Mouse (Mus musculus): ENCODE data around the gene Prrt3.
A peak's percentile ranks its signal among the peaks of the same experiment; 100 is the strongest.

The Prrt3 gene

GRCm38 (mm10) chr6:113501388-113502084 lies at the start of gene Prrt3:
Gene Prrt3 (minus strand): TSS chr6:113501931.
- DNase-seq (ENCODE audit: low read depth, low spot score) = peak; percentile 89

- no peak for DNase-seq (ENCODE audit: low read depth, low spot score)
Measured at GRCm38 (mm10) chr6:113543906-113544481, 42.3 kb upstream of the Prrt3 start.

DNA sequence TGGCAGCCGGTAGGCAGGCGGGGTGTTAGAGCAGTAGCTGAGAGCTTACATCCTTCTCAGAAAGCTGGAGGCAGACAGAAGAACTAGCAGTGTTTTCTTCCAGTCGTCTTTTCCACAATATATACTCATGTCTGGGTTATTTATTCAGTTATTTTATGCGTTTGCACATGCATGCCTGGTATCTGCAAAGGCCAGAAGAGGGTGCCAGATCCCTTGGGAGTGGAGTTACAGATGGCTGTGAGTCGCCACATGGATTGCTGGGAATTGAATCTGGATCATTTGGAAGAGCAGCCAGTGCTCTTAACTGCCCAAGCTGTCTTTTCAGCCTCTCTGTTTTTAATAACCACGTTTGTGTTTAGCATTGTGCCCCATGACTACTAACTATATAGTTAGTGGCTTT lies 39.9 kb upstream of the Prrt3 start:
- DNase-seq (ENCODE audit: low read depth, low spot score) = peak; percentile 21

DNA sequence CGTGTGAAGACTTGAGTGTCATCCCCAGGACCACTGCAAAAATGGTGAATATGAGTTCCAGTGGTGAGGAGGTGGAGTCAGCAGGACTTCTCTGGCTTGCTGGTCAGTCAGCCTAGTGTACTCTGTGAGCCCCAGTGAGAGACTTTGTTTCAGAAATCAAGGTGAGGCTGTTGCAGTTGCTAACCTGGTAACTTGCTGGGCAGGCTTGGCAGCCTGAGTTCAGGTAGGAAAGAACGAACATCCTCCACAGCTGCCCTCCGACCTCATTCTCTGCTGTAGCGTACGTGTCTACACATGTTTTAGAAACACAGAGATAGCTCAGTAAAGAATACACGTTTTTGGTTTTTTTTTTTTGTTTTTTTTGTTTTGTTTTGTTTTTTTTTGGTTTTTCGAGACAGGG lies 33.2 kb upstream of the Prrt3 start:
- DNase-seq (ENCODE audit: low read depth, low spot score) = no peak

DNA sequence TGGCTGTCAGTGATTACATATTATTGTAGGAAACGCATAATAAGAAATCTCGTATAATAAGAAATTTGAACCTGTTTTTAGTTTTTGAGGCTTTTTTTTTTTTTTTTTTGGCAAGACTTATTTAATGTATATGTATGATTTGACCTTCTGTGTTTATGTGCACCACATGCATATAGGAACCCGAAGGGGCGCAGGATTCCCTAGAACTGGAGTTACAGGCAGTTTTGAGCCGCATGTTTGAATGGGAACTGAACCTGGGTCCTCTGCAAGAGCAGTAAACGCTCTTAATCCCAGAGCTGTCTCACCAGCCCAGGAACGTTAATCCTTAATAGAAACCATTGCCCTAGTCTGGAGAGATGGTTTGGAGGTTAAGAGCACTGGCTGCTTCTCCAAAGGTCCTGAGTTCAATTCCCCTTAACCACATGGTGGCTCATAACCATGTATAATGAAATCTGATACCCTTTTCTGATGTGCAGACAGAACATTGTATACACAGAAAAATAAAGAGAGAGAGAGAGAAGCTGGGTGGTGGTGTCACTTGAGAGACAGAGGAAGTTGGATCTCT lies 30.2 kb upstream of the Prrt3 start:
- DNase-seq (ENCODE audit: low read depth, low spot score) = no peak

GRCm38 (mm10) chr6:113530932-113531839 lies 29.5 kb upstream of the Prrt3 start, which contains the start of the genes Emc3 and Fancd2:
Gene Emc3 (minus strand): TSS chr6:113531652.
Gene Fancd2 (plus strand): TSS chr6:113531682.
- peak; percentile 93 for DNase-seq (ENCODE audit: low read depth, low spot score)

DNA sequence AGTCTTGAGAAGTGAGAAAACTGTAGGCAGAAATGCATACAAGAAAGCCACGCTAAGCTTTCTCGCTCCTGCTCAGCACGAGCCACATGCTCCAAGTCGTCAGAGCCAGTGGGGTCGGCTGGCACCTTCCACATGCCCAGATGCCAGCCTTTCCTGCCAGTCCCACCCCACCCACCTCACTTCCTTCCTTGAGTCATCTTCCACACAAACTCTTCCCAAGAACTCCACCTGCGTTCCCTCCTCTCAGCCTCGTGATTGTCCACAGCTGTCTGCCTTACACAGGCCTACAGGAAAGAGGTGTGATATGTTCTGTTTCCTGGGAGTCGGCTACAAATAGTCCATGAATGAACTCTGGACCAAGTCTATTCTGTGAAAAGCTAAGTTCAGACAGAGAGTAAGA lies 21.7 kb upstream of the Prrt3 start:
- DNase-seq (ENCODE audit: low read depth, low spot score) = no peak

GRCm38 (mm10) chr6:113522310-113522709 lies 20.6 kb upstream of the Prrt3 start:
- DNase-seq (ENCODE audit: low read depth, low spot score) = no peak

DNA sequence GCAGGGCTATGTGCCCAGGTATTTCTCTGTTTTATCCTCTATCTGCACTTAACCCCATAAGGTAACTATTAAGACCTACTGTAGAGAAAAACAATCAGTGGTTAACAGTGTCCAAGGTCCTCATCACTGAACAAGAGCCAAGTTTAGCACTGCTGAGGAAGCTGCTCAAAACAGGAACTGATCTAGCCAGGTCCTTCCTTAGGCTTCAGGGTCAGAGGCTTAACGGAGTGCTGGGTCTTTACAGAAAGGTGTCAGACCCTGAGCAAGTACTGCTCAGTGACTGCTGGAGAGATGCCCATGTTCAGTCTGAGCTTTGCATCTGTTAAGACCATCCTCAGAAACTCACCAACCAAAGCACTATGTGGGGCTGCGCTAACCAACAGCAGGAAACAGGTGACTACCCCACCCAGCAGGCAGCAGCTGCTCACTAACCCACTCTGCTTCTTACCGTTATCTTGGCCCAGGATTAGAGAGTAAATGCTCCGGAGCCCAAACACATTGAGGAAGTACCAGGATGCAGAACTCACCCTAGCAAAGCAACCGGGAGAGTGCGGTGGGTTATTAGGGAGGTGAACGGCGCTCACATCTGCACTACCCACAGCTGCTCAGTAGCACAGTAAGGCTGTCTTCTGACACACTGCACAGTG lies 15.8 kb upstream of the Prrt3 start:
- no peak for DNase-seq (ENCODE audit: low read depth, low spot score)

DNA sequence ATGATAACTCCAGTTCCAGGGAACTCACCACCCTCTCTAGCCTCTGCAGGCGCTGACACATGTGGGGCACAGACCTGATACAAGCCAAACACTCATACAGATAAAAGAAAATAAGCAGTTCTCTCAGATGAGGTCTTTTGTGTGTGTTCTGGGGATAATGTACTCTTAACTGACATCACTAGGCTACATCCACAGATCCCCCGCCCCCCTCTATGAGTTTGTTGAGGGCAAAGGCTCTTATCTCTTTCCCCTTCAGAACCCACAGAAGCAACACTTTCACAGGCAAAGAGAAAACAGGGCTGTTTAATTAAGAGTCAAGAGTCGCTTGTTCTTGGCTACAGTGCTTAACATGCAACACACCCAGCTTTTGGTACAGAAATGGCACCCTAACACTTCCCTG lies 12.9 kb upstream of the Prrt3 start:
- DNase-seq (ENCODE audit: low read depth, low spot score) = no peak

DNA sequence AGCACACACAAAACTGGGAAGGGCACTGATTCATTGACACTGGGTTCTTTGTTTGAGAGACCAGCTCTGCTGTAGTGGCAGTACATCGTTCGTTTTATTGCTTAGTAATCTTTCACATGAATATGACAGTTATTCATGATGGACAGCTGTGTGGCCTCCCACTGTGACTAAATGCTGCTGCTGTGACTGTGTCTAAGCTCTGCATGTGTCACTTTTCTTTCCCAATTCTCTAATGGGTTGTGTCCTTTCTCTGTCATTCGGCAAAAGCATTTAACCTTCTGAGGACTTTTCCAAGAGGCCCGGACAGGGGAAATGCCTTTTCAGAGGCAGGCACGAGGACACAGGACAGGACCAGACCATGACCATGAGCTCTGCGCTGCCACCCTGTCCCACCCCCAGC lies 12.2 kb upstream of the Prrt3 start:
- no peak for DNase-seq (ENCODE audit: low read depth, low spot score)

- DNase-seq (ENCODE audit: low read depth, low spot score) = no peak
Measured at GRCm38 (mm10) chr6:113508947-113509280, 7.2 kb upstream of the Prrt3 start.

- DNase-seq (ENCODE audit: low read depth, low spot score) = no peak
Measured at GRCm38 (mm10) chr6:113508272-113508946, 6.7 kb upstream of the Prrt3 start.

DNA sequence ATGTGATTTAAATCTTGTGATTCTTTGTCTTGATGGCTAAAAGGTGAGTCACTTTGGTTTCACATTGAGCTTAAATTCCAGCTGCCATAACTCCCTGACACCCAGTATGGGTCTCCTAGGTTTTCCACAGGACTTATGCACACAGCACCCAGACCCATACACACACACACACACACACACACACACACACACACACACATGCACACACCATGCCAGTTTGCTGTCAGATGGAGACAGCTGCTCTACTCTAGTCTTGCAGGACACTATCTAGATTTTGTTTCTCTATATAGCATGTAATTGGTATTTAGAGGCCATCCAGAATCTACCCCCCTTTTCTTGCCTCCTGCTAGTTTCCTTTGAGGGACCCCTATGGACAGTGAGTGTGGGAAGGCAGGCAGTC lies 5.4 kb upstream of the Prrt3 start:
- DNase-seq (ENCODE audit: low read depth, low spot score) = no peak

- DNase-seq (ENCODE audit: low read depth, low spot score) = no peak
Measured at GRCm38 (mm10) chr6:113505689-113506088, 4.0 kb upstream of the Prrt3 start.

GRCm38 (mm10) chr6:113502801-113503200 lies 1.1 kb upstream of the Prrt3 start:
- peak; percentile 90 for DNase-seq (ENCODE audit: low read depth, low spot score)

DNA sequence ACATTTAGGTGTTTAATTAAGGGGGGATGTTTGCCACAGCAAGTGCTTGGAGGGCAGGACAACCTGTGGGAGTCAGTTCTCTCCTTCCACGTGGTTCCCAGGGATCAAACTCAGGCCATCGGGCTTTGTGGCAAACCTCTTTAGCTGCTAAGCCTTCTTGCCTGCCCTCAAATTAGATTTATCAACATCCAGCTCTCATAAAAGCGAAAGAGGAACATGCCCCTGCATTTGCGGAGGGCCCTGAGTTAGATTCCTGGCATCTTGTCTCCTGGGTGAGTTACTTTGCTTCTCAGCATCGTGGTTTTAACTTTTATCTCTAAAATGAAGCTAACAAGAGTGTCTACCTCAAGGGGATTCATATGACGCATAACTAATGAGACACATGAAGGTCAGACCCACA lies 2.4 kb downstream of the Prrt3 start:
- no peak for DNase-seq (ENCODE audit: low read depth, low spot score)

- no peak for DNase-seq (ENCODE audit: low read depth, low spot score)
Measured at GRCm38 (mm10) chr6:113495071-113495675, 6.6 kb downstream of the Prrt3 start.

DNA sequence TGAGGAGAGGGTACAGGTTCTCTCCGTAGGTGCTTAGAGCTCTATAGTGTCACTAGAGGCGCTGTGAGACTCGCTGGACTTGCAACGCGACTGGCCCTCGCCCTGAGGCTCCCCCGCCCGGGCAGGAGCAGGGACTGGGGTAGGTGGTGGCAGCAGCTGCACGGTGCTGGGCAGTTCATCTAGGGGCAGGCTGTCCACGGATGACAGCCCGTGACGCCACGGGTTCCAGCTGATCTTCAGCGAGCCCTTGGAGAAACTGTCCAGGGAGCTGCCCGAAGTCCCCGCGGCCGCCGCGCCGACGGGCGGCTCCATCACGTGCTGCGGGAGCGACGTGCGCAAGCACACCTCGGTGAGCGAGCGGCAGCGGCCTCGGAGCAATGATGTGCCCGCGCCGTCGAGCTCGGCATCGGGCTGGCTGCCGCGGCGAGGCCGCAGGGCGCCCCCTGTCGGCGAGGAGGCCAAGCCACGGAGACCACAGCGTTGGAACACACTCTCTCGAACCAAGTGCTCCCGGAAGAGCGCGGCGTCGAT lies 7.4 kb downstream of the Prrt3 start:
- peak; percentile 91 for DNase-seq (ENCODE audit: low read depth, low spot score)

DNA sequence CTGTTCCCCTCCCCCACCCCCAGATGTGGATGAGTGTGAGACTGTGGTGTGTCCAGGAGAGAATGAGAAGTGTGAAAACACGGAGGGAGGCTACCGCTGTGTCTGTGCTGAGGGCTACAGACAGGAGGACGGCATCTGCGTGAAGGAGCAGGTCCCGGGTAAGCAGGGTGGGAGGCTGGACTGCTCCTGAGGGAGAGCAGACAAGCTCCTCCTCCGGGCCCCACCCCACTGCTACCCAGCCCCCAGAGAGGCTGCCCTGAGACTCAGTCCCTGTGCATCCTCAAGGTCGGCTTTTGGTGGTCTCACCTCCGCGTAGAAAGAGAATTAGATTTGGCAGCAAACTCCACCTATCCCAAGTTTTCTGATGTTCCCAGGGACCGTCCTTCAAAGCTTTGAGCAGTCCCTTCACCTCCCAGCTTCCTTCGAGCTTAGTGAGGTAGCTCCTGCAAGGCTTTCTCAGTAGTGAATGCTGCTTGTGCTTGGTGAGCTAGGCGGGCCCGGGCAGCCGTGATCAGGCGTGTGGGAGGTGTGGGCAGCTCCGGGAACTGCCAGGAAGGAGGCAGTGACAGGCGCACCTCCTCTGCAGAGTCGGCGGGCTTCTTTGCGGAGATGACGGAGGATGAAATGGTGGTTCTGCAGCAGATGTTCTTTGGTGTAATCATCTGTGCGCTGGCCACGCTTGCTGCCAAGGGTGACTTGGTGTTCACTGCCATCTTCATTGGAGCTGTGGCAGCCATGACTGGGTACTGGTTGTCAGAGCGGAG lies 9.4 kb downstream of the Prrt3 start:
- DNase-seq (ENCODE audit: low read depth, low spot score) = peak; percentile 61
